Mouse (Mus musculus) kidney, adult 18-20 months (tissue): ENCODE measurements around the gene Ndfip2.

Source experiments
- DNase-seq: peaks from one replicate; pipeline ENCODE4 v3.0.0; 2021

Gene Ndfip2

DNA sequence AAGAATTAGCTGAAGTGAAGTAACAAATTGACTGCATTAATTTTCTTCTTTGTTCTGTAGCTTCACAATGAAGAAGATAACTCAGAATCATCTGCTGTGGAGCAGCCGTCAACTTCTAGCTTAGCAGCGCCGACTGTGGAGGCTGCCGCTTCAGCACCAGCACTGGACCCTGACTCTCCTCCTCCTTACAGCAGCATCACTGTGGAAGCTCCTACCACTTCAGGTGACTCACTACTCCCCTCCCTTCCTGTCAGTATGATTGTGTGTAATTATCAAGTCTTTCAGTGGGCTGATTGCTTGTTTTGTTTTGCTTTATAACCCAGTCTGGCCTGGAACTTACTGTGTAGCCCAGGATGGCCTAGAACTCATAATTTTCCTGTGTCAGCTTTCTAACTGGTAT lies 29.2 kb downstream of the Ndfip2 start:
- DNase-seq, result no peak

DNA sequence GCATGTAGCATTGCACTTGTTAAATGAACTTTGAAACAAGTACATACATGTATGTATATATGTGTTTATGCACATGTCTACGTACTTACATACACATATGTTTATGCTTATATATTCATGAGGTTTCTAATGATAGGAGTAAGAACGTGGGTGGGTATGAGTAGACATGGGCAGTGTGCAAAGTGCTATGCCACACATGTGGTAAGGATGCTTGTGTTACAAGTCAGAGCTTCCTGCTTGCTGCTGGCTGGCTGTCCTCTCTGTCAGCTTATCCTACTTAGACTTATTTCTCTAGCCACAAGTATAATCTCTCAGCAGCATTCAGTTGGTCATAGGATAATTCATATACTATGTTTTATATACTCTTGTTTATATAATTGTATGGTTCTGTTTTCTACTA lies 29.6 kb downstream of the Ndfip2 start:
- no peak for DNase-seq

DNA sequence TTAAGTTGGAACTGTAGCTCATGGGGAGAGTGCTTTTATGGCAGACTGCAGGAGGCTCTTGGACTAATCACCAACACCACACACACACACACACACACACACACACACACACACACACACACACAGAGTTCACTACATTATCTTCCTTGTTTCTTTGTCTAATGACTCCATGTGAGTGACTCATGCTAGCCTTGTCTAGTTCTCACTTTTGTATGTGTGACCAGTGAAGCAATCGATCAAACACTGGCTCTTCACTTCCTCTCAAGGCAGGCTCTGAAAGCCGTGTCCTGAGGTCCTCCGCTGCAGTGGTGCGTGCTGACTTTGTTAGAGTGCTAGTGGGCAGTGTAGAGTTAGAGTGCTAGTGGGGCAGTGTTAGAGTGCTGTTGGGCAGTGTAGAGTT lies 30.2 kb downstream of the Ndfip2 start:
- DNase-seq, result no peak

DNA sequence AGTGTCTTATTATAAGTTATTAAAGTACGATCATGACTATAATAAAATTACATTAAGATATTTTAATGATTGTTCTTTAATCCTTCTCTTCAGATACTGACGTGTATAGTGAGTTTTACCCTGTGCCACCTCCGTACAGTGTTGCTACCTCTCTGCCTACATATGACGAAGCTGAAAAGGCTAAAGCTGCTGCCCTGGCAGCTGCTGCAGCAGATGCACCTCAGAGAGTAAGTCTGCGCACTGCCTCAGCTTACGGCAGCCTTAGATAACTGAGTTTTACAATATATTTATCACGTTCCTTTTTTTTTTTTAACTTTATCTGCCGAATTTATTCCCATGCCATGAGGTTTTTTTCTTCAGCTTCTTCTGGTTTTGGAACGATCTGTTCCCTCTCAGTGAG lies 33.8 kb downstream of the Ndfip2 start:
- no peak for DNase-seq

DNA sequence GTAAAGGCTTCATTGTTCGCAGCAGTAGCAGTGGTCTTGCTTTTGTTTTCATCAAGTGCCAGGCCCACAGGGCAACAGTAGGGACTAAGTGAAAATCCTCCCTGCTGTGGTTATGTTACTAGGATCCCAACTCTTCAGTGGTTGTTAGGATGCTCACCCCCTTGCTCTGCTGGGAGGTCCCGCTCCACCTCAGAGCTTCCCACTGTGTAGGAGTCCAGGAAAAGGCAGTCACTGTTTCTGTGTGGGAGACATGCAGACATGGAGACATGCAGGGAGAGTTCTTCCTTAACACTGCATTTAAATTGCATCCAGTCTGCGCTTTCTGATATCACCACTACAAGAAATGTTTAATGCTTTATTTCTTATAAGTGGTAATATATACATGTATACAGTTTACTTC lies 35.4 kb downstream of the Ndfip2 start:
- no peak for DNase-seq

DNA sequence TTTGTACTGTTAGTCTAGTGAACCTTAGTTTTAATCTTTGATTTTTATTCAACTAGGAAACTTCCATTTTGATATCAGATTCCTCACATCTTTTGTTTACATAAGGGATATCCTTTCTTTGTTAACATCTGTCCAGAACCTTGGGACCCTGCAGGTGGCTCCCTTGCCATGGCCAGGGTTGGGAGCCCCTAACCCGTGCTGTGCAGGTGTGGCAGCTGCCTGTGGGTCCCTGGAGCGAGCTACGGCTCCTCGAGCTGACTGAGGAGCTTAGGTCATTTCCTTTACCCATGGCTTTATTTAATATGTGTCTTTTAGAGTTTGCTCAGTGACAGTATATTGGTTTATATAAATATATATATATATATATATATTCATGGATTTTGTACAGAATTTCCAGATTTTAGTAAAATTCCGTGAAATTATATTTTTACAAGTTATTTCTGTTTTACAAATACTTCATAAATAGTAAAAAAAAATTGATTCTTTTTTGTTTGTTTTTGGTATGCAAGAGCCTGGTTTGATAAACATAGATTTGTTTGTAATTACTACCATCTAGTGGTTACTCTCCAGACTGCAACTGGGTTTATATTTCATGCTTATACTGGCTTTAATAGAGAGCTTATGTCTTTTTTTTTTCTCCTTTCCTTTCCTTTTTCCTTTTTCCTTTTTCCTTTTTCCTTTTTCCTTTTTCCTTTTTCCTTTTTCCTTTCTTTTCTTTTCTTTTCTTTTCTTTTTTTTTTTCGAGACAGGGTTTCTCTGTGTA lies 37.6 kb downstream of the Ndfip2 start:
- no peak for DNase-seq

DNA sequence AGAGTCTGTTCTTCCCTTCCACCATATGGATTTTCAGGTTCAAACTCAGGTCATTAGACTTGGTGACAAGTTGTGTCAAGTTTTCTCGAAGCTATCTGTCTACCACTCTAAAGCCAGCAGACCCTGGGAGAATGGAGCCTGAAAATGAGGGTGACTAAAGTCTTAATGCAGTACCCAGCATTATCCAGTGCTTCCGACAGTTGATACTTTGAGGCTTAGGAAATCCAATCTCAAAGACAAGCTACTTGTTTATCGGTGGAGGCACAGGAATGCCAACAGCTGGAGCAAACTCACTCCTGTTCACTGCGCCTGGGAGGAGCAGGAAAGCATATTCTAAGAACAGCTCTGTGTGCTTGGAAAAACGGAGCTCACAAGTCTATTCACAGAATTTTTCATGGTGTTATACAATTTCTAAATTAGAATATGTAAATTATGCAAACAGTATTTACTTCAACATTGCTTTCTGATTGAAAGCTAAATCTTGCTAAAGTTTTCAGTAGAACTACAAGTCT lies 41.4 kb downstream of the Ndfip2 start:
- DNase-seq, result no peak

DNA sequence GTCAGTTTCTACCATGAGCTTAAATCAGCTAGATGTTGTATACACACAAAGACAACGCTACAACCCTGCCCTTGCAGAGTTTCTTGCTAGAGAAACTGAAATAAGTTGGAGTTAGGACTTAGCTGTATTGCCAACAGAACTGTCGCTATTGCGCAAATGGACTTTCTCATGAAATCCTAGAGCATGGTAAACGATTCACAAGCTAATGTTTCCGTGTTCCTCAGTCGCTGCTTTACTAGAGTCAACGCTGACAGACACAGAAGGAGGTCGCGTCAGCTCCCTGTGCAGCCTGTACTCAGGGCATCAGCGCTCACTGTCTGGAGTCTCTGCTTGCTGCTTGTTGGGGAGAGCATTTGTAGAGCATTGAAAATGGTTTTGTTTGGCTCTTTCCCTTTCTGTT lies 42.2 kb downstream of the Ndfip2 start:
- DNase-seq, result no peak

DNA sequence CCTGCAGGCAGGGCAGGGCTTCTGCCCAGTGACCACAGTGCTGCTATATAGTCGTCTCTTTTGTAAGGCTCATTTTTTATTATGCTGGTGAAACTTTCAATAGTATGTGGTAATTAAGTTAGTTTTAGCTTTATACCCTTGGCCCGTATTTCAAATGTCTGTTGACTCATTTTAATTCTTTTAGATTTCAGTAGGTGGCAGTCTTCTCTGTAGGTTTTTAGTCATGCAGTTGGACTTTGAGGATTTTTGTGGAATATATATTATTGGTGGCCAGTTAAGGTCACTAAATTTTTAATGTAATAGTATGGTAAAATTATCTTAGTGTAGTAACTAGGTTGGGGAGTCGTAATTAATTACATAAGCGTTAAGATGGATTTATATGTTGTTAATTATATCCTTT lies 44.3 kb downstream of the Ndfip2 start:
- DNase-seq, result no peak

DNA sequence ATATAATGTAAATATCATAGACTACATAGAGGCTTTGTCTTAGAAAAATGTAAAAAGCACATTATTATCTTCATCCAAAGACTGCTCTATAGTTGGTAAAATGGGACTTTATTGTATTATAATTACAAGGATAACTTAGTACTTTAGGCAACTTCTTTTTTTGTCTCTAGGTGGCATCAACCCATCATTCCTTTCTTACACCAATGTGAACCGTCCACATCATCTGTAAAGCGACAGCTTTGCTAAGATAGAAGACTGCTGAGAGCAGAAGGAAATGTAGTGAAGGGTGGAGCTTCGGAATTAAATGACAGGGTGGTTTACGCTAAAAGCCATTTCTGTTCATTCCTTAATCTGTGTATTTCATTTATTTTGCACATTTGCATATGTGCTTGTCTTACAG lies 49.3 kb downstream of the Ndfip2 start:
- no peak for DNase-seq

DNA sequence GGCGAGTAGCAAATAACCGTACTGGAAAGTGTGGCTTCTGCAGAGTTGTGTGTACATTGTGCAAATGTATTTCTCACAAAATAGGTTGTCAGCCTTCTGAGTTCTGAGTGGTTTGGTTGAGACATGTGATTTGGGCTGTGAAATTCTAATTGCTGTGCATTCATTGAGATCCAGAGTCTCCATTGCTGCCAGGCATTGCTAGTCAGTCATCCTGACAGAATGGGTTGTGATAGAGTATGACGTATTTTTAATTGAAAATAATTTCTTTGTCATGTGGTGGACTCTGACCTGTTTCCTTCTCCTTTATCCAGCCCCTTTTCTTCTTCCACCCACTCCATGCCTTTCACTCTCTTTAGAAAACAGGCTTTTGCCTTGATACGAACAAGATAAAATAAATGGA lies 54.0 kb downstream of the Ndfip2 start:
- no peak for DNase-seq

DNA sequence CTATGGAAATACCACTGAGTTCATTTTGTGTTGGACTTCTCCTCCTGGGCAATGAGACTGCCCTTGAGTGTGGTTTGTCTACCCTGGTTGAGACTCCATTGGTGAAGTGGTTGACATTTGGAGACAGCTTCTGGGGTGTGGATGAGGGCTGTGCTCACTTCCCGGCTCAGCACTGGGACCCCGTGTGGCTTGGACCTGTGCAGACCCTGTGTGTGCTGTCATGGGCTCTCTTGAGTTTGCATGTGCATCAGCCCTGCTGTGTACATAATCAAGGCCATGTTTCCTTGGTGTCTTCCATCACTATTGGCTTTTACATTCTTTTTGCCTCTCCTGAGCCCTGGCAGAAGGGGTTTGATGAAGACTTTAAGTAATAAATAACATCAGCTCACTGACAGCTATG lies 54.6 kb downstream of the Ndfip2 start:
- DNase-seq, result no peak

DNA sequence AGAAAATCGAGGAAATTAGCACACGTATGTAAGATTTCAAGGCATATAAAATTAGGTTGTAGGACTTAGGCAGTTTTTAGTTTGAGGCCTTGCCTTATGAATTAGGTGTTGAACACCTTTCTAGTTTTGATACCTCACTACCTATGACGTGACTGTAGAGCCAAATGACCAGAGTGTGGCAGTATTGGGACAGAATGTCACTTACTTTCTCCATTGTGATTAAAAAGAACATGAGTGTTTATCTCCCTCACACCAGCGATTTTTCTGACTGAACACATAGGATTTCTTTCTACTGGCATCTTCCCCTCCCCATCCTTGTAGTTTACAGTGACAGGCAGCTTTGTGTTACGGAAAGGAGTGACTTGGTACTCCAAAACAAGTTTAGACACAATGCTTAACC lies 55.5 kb downstream of the Ndfip2 start:
- DNase-seq, result no peak

DNA sequence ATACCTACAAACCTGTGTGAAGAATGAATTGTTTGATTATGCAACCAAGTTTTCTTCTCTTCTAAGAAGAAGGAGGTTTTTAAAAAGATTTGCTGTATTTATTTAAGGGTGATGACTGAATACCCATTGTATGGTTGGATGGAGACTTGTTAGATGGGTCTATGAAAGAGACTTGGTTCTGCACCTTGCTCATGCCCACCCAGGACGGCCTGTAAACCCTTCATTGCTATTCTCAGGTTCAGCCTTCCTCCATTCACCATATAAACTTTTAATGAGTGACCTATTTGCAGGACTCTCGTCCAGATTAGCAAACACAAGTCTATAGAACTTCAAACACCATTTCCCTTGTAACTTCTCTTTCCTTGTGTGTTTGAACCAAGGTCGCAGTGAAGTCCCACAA lies 63.3 kb downstream of the Ndfip2 start:
- DNase-seq, result no peak

DNA sequence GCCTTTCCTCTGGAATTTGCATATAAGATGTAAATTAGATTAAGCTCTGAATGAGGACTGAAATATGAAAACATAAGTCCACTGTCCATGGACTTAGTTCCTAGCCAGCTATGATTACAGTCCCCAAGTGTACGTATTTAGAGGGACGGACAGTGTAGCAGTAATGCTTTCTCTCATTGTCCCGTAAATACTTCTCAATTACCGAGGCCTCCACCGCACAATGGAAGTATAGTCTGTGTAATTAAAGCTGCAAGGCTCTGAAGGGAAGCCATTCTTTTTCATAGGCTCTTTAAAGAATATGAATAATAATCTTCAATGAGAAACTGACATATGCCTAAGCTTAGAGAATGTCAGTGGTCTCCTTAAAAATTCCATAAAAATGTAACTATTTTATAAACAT lies 64.5 kb downstream of the Ndfip2 start:
- DNase-seq, result no peak

DNA sequence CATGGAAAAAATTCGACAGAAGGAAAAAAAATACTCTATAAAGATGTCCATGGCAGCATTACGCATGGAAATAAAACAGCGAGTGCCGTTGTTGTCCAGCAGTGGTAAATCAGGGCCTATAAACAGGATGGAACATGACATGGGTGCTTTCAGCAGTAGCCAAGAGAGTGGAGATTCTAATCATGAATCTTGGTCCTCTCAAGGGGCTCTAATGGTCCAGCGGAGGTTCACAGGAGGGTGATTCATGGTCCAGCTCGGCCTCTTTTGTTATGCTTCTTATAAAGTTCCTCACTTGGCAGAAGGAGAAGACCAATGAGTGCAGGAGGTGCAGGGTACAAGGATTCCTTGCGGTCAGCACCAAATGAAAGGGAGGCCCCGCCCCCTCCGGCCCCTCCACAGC lies 65.1 kb downstream of the Ndfip2 start:
- DNase-seq, result no peak

DNA sequence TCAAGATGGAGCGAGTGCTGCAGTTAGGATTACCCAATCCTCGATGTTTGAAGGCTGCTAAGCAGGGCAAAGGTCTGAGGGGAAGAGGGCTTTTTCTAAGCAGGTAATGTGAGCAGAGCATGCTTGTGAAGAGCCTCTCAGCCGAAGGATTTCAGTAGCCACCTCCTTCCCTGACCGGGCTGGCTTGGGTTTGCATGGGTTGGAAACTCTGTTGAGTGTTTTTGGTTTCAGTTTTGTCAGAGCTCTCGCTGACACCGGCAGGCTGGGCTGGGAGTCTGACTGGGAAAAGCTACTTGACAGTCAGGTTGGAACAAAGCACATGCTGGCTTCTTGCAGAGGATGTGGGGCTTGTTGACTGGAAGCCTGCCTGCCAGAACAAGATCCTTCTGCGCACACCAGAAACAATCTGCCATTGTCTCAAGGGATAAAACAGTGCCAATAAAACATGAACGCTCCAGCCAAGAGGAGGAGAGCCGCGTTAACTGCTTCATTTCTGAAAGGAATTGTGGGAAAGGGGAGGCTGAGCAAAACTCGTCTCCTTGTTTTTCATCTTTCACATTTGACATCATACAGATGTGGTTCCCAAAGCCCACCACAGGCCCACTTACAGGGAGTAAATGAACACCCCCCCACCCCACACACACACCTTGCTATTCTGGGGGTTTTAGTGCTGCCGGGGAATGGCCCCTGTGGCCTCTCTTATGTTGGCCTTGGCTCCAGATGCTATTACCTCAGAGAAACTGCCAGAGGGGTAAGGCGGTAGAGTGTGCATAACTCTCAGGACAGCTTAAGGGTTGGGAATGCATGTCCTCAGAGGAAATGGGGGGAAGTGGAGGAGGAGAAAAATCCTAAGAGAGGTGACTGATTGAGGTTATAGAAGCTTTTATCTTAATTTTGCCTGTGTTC lies 70.3 kb downstream of the Ndfip2 start:
- DNase-seq, result peak; percentile 64

DNA sequence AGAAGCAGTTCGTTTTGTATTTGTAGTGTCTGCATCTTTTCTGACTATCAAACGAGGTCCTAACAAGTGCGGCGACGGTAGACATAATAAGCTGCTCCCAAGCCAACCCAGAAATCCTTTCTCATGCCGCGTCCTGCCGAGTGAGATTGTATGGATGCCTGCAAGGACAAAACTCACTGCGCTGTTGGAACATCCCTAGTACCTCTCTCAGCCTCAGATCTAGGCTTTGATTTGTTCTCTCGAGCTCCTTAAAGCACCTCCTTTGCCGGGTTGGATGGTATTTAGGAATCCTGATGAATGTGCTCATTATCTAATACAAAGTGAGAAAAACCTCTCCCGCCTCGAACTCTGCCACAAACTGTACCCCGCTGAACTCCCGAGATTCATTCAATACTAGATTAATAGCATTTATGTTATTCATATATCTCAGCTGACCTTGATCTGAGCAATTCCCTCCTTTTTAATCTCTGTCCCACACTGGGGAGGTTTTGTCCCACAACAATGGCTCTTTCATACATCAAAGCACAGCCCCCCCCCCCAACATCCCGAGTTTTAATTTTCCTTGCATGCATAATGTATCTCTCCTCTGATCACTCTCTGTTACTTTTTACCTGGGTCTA lies 75.2 kb downstream of the Ndfip2 start:
- DNase-seq, result no peak

DNA sequence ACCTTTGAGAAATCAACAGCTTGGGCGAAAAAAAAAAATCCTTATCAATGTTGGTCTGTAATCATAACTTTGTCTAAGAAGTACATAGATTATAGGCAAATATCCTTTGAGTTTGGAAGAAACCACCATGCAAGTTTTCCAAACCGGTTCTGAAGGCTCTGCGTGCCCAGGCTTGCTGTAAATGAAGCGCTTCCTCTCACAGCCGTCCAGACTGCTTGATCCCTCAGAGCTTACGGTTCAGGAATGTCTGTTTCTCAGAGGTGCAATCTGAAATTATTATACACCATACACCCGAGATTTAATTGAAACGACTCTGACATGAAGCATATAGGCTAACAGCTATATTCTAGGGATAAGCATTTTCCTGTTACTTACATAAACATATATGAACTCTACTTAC lies 83.4 kb downstream of the Ndfip2 start:
- no peak for DNase-seq

DNA sequence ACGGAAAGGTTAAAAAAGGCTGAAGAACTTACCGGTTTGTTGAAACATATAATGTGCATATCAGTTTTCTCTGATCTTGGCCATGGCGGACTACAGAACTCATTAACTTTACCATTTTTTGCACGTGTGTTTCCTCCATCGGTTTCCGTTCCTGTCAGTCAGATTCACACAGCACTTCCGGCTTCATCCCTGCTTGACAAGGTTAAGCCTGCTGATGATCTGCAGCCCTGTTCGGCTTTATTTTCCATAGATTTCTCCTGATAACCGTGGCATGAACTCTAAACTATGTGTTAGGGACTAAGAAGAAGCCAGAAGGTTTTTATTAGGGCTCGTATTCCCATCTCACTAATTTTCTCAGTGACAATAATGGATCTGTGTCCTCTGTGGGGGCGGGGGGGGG lies 95.7 kb downstream of the Ndfip2 start:
- DNase-seq, result no peak
